Mouse (Mus musculus) spleen, adult 10 weeks (tissue): Measurements from ENCODE around the gene Rtl1. TPM values are rescaled to one million over a fixed set of nuclear protein-coding genes. Genes with fewer than 3 reads are reported as not detected.

Source experiments
- polyA plus RNA-seq: library from polyadenylated mRNA; stranded (reverse); fragments of 350-450 nt; fragmentation: Illumina TruSeq; extraction: RNeasy Lipid Tissue Mini Kit (QIAGEN cat#74804); gene quantifications from one replicate; pipeline ENCODE4 v1.2.3, GENCODE M21; 2015; ENCODE audit warnings: low replicate concordance; ENCODE audit not compliant: insufficient read depth

The Rtl1 gene
- polyA plus RNA-seq: not detected

GRCm38 (mm10) chr12:109600230-109600629, at the start of gene Rtl1:
TSS of gene Rtl1 (minus strand) at chr12:109600330.

Other genes with a start within 250 kb of the Rtl1 start
- 0.23 TPM for gene Dlk1, start 147.5 kb downstream of the Rtl1 start, polyA plus RNA-seq